Mouse (Mus musculus): Measurements from ENCODE around the gene Cenpo.
A peak's percentile ranks its signal among the peaks of the same experiment; 100 is the strongest.

Cenpo gene

GRCm38 (mm10) chr12:4198702-4199101, 35.4 kb downstream of the Cenpo start:
- DNase-seq = no peak

DNA sequence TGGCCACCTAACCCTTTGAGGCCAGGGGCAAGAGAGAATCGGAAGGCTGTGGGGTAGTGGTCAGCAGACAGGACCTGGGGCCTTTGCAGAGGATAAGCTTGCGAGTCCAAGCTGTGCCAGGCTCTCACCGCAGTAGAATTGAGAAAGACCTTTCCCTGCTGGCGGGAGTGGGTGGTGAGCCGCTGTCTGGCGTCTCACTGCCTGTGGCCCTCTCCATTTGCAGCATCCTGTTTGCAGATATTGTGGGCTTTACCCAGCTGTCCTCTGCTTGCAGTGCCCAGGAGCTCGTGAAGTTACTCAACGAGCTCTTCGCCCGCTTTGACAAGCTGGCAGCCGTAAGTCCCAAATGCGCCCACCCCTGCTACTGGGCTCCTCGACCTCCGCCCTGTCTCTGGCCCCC, 39.5 kb downstream of the Cenpo start:
- no peak for DNase-seq

DNA sequence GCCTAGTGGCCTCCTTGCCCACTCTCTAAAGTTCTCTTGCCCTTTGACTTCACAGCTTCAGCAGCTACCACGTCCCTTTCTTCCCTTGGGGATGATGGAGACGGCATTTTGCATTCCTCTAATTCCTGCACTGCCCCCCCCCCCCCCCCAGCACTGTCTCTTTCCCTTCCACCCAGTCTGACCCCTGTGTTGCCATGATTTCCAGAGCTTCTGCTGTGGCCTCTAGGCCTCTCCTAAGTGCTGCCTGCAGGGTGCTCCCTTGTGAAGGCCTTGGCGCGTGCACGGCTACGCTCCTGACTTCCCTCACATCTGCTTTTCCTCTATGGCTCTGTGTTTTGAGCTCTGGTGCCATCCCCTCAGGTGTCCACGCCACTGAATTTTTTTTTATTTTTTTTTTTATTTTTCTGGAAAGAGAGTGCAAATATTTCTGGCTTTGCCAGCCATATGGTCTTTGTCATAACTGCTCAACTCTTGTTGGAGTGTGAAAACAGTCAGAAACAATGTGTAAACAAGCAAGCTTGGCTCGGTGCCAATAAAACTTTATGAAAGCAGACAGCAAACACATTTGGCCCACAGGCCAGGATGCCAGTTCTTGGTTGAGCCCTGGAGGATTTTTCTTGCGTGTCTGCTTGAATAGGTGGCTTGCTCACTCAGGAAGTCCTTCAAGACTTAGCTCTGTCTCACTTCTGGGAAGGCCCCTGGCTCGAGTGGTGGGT, 40.9 kb downstream of the Cenpo start:
- DNase-seq = no peak

- DNase-seq = peak; percentile 17 to 36
Measured at GRCm38 (mm10) chr12:4192514-4192913, 41.6 kb downstream of the Cenpo start.

DNA sequence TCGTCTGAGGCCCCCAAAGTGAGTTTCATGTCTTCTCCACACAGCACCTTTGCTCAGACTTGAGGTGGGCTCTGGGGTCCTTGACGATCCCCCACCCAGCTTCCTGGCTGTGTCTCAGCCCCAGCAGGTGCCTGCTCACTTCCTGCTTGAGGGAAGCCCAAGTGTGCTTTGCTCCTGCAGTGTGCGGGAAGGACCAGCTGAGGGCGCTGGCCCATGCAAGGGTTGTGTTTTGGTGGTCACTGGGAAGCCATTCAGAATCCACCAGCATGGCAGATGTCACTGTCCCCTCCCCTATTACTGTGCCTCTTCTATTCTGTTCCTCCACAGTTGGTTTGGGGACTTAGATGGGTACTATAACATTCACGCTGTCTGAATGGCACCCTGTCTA, 45.0 kb downstream of the Cenpo start:
- no peak for DNase-seq

- DNase-seq = peak in 1 of 2 experiments; percentile 26
Measured at GRCm38 (mm10) chr12:4188171-4189059, 45.7 kb downstream of the Cenpo start.

DNA sequence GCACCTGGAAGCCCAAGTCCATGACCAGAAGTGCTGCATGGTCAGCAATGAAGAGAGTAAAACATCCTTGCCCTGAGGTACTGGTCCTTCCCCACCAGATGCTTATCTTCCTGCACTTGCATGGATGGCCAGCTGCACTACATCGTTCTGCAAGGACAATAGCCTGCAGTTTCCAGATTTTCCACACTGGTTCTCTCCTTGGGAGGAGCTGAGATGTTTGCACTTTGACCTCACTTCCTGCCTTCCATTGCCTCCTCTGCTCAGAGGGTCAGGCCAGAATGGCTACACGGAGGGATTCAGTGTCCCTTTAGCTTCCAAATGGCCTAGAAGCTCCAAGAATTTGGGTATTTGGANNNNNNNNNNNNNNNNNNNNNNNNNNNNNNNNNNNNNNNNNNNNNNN, 49.4 kb downstream of the Cenpo start:
- no peak for DNase-seq

- no peak for DNase-seq
Measured at GRCm38 (mm10) chr12:4180507-4180906, 53.6 kb downstream of the Cenpo start.

GRCm38 (mm10) chr12:4179671-4180233, 54.3 kb downstream of the Cenpo start:
- DNase-seq = no peak

DNA sequence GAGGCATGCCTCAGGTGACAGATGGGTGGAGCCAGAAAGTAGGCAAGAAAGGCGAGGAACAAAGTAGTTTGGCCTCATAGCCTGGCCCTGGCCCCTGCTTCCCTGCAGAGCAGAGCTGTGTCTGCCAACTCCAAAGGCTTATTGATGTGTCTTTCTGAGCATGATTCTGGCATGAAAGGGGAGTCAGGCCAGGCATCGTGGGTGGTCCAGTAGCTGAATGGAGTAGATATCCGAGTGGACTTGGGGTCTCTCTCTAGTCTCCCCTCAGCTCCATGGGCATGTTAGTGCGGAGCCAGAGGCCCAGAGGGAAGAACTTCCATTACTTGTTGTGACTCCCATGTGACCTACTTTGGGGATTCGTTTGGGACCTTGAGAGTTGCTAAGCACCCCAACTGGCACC, 55.3 kb downstream of the Cenpo start:
- no peak for DNase-seq

GRCm38 (mm10) chr12:4173108-4173790, 60.8 kb downstream of the Cenpo start:
- DNase-seq = no peak

- DNase-seq = no peak
Measured at GRCm38 (mm10) chr12:4169622-4170021, 64.5 kb downstream of the Cenpo start.

DNA sequence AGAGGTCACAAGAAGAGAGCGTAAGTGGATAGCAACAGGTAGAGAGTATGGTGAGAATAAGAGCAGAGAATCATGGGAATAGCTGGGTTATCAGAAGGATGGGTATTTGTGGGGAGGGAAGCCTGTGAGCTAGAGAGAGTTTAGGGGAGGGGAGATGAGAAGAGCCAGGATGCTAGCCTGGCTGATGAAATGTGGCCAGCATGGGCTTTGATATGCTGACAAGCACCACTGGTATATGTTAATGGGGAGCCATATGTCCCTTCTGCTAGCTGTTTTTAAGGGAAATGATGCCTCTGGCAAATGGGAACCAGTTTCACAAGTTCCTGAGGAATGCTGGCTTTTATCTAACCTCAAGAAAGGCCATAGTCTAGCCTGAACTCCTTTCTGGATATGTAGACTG, 65.0 kb downstream of the Cenpo start:
- DNase-seq = no peak

DNA sequence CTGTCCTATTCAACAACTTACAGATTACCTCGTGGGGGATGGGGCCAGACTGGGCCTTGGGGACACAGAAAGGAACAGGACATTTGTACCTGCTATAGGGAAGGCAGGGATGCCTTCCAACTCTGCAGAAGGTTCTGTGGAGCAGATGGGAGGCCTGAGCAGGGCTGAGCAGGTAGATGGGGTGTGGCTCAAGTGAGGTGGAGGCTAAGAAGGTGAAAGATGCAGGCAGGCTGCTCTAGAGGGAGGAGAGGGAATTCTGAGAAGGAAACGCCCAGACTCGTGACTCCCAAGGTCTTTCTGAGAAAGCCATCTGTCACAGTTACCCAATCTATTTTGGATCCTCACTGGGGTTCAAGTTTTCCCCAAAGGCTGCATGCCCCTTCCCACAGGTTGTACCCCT, 67.1 kb downstream of the Cenpo start:
- no peak for DNase-seq

GRCm38 (mm10) chr12:4162886-4163285, 71.2 kb downstream of the Cenpo start:
- no peak for DNase-seq

DNA sequence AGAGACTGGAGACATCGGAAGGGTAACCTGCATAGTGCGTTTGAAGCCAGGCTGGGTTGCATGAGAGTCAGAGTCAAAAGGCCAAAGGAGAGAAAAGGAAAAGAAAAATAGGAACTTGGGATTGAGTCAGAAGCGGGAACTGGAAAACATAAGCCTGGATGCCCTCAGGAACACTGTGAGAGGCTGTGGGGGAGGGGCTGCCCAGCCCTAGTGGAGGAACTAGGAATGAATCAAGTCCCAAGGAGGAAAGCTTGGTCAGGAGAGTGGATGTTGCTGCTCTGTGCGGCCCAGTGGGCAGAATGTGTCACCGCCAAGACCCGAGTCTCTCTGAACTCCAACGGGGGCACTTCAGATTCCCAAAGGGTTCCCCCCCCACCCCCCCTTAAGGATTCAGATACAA, 73.8 kb downstream of the Cenpo start:
- DNase-seq = no peak

GRCm38 (mm10) chr12:4158868-4159632, 75.0 kb downstream of the Cenpo start:
- no peak for DNase-seq

DNA sequence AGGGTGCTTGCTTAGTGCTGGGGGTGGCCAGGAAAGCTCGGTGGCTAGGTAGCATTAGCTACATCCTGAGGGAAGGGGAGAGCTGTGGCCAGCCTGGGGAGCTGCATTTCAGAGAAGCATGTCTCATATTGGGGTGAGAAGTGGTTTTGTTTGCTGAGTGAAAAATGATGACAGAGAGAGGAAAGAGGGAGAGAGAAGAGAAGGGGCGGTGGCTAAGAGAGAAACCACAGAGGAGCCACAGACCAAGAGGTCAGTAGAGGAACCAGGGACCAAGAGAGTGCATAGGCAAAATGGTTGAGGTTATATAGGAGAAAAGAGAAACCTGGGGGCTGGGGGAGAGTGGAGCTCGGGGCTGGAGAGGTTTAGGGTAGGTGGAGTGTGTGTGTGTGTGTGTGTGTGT, 75.9 kb downstream of the Cenpo start:
- DNase-seq = no peak

DNA sequence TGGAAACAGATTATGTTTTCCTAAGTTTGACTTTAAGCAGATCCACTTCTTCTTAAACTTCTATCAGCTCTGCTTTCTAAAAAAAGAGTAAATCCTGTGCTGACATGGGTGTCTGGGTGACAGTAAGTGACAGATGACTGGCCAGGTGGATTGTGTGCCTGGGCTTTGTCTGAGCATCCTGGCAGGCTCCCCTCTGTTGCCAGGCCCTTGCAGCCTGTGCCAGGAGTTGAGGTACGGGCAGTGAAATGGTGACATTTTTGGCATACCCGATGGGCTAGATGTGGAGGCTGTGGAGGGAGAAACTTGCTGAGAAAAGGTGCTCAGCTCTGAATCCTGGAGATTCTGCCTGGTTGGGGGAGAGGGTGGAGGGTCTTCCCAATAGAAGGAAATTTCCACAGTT, 76.6 kb downstream of the Cenpo start:
- no peak for DNase-seq

GRCm38 (mm10) chr12:4151969-4152368, 82.1 kb downstream of the Cenpo start:
- no peak for DNase-seq

DNA sequence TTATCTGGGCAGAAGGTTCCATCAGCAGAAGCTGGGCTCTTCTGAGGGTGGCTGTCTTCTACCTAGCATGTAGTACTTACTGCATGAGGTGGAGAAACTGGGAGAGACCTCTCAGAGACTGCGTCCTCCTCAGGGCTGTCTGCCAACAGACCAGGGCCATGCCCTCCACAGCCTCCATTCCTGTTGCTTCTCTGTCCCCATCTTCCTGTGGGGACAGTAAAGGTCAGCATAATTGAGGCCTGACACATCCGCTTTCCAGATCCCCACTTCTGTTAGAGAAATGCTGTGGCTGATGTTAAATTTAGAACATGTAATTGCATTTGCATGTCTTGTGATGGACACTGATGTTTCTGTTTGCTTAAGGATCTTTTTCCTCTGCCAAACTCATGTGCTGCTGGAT, 83.2 kb downstream of the Cenpo start:
- peak in 1 of 2 experiments; percentile 10 for DNase-seq

Measured in kidney, adult 8-10 months (tissue).